Comparison of ENCODE assay signal across 10 mouse cellular contexts in the genomic region with DNA sequence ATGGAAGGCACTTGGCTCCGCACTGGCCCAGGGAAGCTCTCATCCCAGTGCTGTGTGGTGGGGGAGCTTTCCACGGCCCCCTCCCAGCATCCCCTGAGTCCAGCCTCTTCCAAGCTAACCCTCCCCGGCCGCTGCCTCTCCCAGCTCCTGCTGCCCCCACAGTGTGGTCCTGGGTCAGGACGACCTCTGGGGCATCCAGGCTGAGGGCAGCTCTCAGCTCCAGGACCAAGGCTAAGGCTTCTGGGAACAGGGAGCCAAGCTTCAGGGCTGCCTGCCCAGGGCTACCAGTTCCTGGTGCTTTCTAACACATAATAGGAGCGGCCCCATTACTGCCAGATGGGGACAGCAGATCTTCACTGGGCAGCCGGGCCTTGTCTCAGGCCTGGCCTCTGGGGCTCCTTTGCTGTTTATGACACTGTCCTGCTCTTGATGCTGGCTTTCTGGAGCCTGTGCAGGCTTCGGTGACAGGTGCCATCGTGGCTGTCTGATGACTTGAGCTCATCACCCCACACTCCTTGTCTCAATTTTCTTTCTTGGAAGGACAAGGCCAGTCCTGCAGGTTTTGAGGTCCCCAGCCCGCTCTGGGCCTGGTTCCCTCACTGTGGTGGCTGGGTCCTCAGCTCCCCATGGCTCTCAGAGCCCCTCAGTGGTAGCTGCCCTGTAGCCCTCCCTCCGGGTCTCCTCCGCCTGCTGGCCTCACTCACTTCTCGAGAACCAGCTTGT.
DNase-seq lines count a peak whose midpoint lies in the region; ATAC-seq and TF ChIP-seq lines count a peak whose summit lies in the region.
"Had no signal": no experiment of that assay in that cellular context is flagged by ENCODE, and none has a peak within 500 bp of the region (broad histone marks: within the 10 kb centered on the region; RNA-seq: fewer than 3 reads in every experiment).

No protein-coding gene starts in this region.

- peak; percentile 38 for TF ChIP-seq CTCF in gastrocnemius, adult 2 months (IDR thresholded peaks at IDR 0.05)
- TF ChIP-seq CTCF in liver, postnatal 0 days (IDR thresholded peaks at IDR 0.05; ENCODE audit: low read depth): no peak

- H3K4me1 ChIP-seq in liver, embryonic 13.5 days (replicated peaks): peaks cover 77% of the 10 kb centered on the region
- peaks cover 31% of the 10 kb centered on the region for H3K4me1 ChIP-seq in liver, embryonic 11.5 days (replicated peaks; ENCODE audit: control insufficient read depth, insufficient read depth, low read length)
- peaks cover 57% of the 10 kb centered on the region for H3K4me1 ChIP-seq in liver, postnatal 0 days (ENCODE audit: insufficient read depth)
- H3K4me1 ChIP-seq in hindbrain, embryonic 13.5 days (replicated peaks): peaks cover 15% of the 10 kb centered on the region

- TF ChIP-seq EP300 in liver, postnatal 0 days (IDR thresholded peaks at IDR 0.05; ENCODE audit: low read depth): no peak

- intact Hi-C loops in gastrocnemius, adult 2 months (cut with DNase I): loop anchor here (2.0 kb wide), 2 partner anchors 68 to 88 kb away; no protein-coding TSS in a partner anchor

- no peaks in the 10 kb centered on the region for H3K36me3 ChIP-seq in liver, embryonic 13.5 days
- H3K36me3 ChIP-seq in liver, embryonic 11.5 days (ENCODE audit: control insufficient read depth, insufficient read depth, low read length): no peaks in the 10 kb centered on the region
- no peaks in the 10 kb centered on the region for H3K36me3 ChIP-seq in liver, postnatal 0 days (replicated peaks; ENCODE audit: insufficient read depth, low read length)
- H3K36me3 ChIP-seq in hindbrain, embryonic 13.5 days: no peaks in the 10 kb centered on the region
- H3K36me3 ChIP-seq: midbrain, embryonic 13.5 days had no signal

- peak overlapping the region; percentile 92 for H3K27ac ChIP-seq in gastrocnemius, adult 2 months
- H3K27ac ChIP-seq in liver, embryonic 13.5 days: peak overlapping the region; percentile 43
- no peak overlapping the region for H3K27ac ChIP-seq in liver, embryonic 11.5 days (ENCODE audit: low read depth, low read length)
- peak overlapping the region; percentile 80 for H3K27ac ChIP-seq in liver, postnatal 0 days (ENCODE audit: low read depth)
- H3K27ac ChIP-seq in hindbrain, embryonic 13.5 days: no peak overlapping the region
- H3K27ac ChIP-seq: midbrain, embryonic 13.5 days had no signal

- H3K4me3 ChIP-seq in gastrocnemius, adult 2 months: no peak overlapping the region
- no peak overlapping the region for H3K4me3 ChIP-seq in liver, embryonic 13.5 days (replicated peaks)
- H3K4me3 ChIP-seq in liver, embryonic 11.5 days (ENCODE audit: low read depth, low read length): no peak overlapping the region
- no peak overlapping the region for H3K4me3 ChIP-seq in liver, postnatal 0 days (ENCODE audit: low read depth, low read length)
- H3K4me3 ChIP-seq in hindbrain, embryonic 13.5 days: no peak overlapping the region
- H3K4me3 ChIP-seq: midbrain, embryonic 13.5 days had no signal

- no peak for ATAC-seq in liver, embryonic 13.5 days (ENCODE audit: low read depth)
- ATAC-seq in liver, embryonic 11.5 days (replicated peaks; ENCODE audit: low FRiP score): no peak
- ATAC-seq in liver, postnatal 0 days: no peak
- ATAC-seq in hindbrain, embryonic 13.5 days (ENCODE audit: low FRiP score): no peak
- ATAC-seq: forebrain, embryonic 16.5 days; midbrain, embryonic 13.5 days had no signal

- DNase-seq in gastrocnemius, adult 2 months: peak; percentile 86
- no peak for DNase-seq in gastrocnemius, postnatal 10 days
- no peak for DNase-seq in liver, embryonic 13.5 days
- DNase-seq in liver, embryonic 11.5 days (ENCODE audit: low spot score): no peak
- DNase-seq in adipocyte (ENCODE audit: low spot score): peak; percentile 84
- no peak for DNase-seq in liver, postnatal 0 days
- DNase-seq in right cerebral cortex, postnatal 14 days: no peak

- no peak overlapping the region for H3K4me2 ChIP-seq in liver, embryonic 13.5 days
- H3K4me2 ChIP-seq in liver, embryonic 11.5 days: no peak overlapping the region
- H3K4me2 ChIP-seq in liver, postnatal 0 days (ENCODE audit: low read depth, low read length): no peak overlapping the region
- H3K4me2 ChIP-seq in hindbrain, embryonic 13.5 days: no peak overlapping the region
- H3K4me2 ChIP-seq: midbrain, embryonic 13.5 days had no signal

- 62% methylated on average over 13 of the region's 13 CpGs for WGBS in liver, embryonic 13.5 days (ENCODE audit: insufficient replicate concordance)
- WGBS in liver, embryonic 11.5 days: 76% methylated on average over 13 of the region's 13 CpGs
- 74% methylated on average over 13 of the region's 13 CpGs for WGBS in liver, postnatal 0 days (ENCODE audit: insufficient replicate concordance)
- 81% methylated on average over 13 of the region's 13 CpGs for WGBS in hindbrain, embryonic 13.5 days

- 0 out of 2 replicates have a peak overlapping the region, but pooled peaks have one; percentile 27 for H3K9ac ChIP-seq in liver, embryonic 13.5 days
- no peak overlapping the region for H3K9ac ChIP-seq in liver, embryonic 11.5 days (ENCODE audit: low read depth, low read length)
- peak overlapping the region; percentile 16; the same call in 1 of the 2 replicates for H3K9ac ChIP-seq in liver, postnatal 0 days (replicated peaks)
- no peak overlapping the region; the same call in 1 of the 2 replicates for H3K9ac ChIP-seq in hindbrain, embryonic 13.5 days
- H3K9ac ChIP-seq: midbrain, embryonic 13.5 days had no signal

- H3K9me3 ChIP-seq in liver, embryonic 13.5 days (replicated peaks): no peaks in the 10 kb centered on the region
- H3K9me3 ChIP-seq in liver, embryonic 11.5 days (ENCODE audit: control insufficient read depth, low read length): no peaks in the 10 kb centered on the region
- H3K9me3 ChIP-seq in liver, postnatal 0 days (ENCODE audit: low read length): no peaks in the 10 kb centered on the region
- no peaks in the 10 kb centered on the region for H3K9me3 ChIP-seq in hindbrain, embryonic 13.5 days
- H3K9me3 ChIP-seq: midbrain, embryonic 13.5 days had no signal

- no peaks in the 10 kb centered on the region for H3K27me3 ChIP-seq in liver, embryonic 13.5 days
- H3K27me3 ChIP-seq in liver, embryonic 11.5 days (replicated peaks; ENCODE audit: control insufficient read depth, insufficient read depth, low read length): no peaks in the 10 kb centered on the region
- no peaks in the 10 kb centered on the region for H3K27me3 ChIP-seq in liver, postnatal 0 days (ENCODE audit: insufficient read depth, low read length)
- no peaks in the 10 kb centered on the region for H3K27me3 ChIP-seq in hindbrain, embryonic 13.5 days
- H3K27me3 ChIP-seq: midbrain, embryonic 13.5 days had no signal

Comparison
In these comparisons a context has a peak if more than half of its experiments do, and no peak if none do; other contexts are left out.
1. DNase-seq: peak in gastrocnemius, adult 2 months (single experiment) and adipocyte (single experiment); none in gastrocnemius, postnatal 10 days (single experiment), liver, embryonic 13.5 days (single experiment), liver, embryonic 11.5 days (single experiment), liver, postnatal 0 days (single experiment) and right cerebral cortex, postnatal 14 days (single experiment).
2. H3K27ac ChIP-seq: peak in gastrocnemius, adult 2 months (single experiment), liver, embryonic 13.5 days (single experiment) and liver, postnatal 0 days (single experiment); none in liver, embryonic 11.5 days (single experiment) and hindbrain, embryonic 13.5 days (single experiment).
3. H3K9ac ChIP-seq: peak in liver, embryonic 13.5 days (single experiment) and liver, postnatal 0 days (single experiment); none in liver, embryonic 11.5 days (single experiment) and hindbrain, embryonic 13.5 days (single experiment).